Mouse (Mus musculus): ENCODE measurements around the gene Efna3. TPM values are rescaled to one million over a fixed set of nuclear protein-coding genes. Genes with fewer than 3 reads are reported as not detected.

The Efna3 gene
- polyA plus RNA-seq (2016; fragmentation: Nextera tagmentation; extraction: Ambion mirVana), result 17.6 and 21.3 TPM in 2 replicates

DNA sequence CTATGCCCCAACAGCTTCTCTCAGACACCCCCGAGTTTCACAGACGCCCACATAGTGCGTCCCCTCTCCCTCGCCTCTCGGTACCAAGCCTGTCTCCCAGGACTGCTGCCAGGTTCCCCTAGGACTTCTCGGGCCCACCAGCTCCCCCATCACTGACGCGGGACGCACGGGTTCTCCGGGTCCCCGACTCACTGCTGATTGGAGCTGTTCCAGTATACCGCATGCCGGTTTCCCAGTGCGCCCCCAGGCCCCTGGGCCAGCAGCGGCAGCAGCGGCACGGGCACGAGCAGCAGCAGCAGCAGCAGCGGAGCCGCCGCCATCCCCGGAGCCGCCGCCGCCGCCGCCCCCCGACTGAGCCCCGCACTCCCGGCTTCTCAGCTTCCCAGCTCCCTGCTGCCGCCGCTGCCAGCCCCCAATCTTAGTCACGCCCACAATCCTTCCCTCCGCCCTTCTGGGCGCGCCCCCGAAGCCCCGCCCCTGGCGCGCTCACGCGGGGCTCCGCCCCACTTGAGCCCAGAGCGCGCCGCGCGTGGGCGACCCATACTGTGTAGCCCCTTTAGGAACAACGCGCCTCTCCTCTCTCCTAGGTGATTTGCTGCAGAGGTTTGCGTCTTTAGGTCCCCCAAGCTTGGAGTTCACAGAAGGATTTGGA, at the start of gene Efna3:
Efna3 (minus strand) TSS at position 452 of the 652 bp plus-strand sequence.
- Histone ChIP-seq H3K9ac (replicated peaks) (peak within 1 kb of the TSS; percentile 77), H3K27ac (peak within 1 kb of the TSS; percentile 78), H3K27me3 (peaks cover 42% of the 10 kb centered on the region), H3K4me1 (replicated peaks) (peaks cover 52% of the 10 kb centered on the region), H3K36me3 (no peaks in the 10 kb centered on the region), H3K4me2 (peak within 1 kb of the TSS; percentile 99), H3K9me3 (no peaks in the 10 kb centered on the region), H3K4me3 (replicated peaks) (peak within 1 kb of the TSS; percentile 71)
- 2% methylated on average over 52 of the region's 53 CpGs for WGBS
- peak; percentile 35; the same call in 1 of the 2 replicates for ATAC-seq (ENCODE audit: insufficient number of reproducible peaks, insufficient read depth, low FRiP score, low TSS enrichment, low read depth)

- H3K9ac ChIP-seq (replicated peaks), result no peak overlapping the region
- 0 out of 2 replicates have a peak, but pooled peaks cover 4% of the 10 kb centered on the region for H3K27me3 ChIP-seq
- no peak overlapping the region for H3K4me3 ChIP-seq (replicated peaks)
- peaks cover 6% of the 10 kb centered on the region for H3K4me1 ChIP-seq (replicated peaks)
- H3K4me2 ChIP-seq, result no peak overlapping the region
- no peak for ATAC-seq (ENCODE audit: insufficient number of reproducible peaks, insufficient read depth, low FRiP score, low TSS enrichment, low read depth)
- H3K27ac ChIP-seq, result no peak overlapping the region
- no peaks in the 10 kb centered on the region for H3K36me3 ChIP-seq
- no peaks in the 10 kb centered on the region for H3K9me3 ChIP-seq
- WGBS, result 48% methylated on average over 11 of the region's 11 CpGs
Observed at GRCm38 (mm10) chr3:89367338-89367737, 44.6 kb upstream of the Efna3 start.

- Histone ChIP-seq H3K9ac (replicated peaks) (0 out of 2 replicates have a peak overlapping the region, but pooled peaks have one; percentile 27), H3K36me3 (no peaks in the 10 kb centered on the region), H3K4me3 (replicated peaks) (no peak overlapping the region), H3K27me3 (0 out of 2 replicates have a peak, but pooled peaks cover 4% of the 10 kb centered on the region), H3K4me1 (replicated peaks) (peaks cover 8% of the 10 kb centered on the region), H3K4me2 (no peak overlapping the region), H3K27ac (no peak overlapping the region), H3K9me3 (no peaks in the 10 kb centered on the region)
- ATAC-seq (ENCODE audit: insufficient number of reproducible peaks, insufficient read depth, low FRiP score, low TSS enrichment, low read depth), result no peak
- WGBS, result 61% methylated on average over 20 of the region's 20 CpGs
Observed at GRCm38 (mm10) chr3:89365486-89366414, 43.0 kb upstream of the Efna3 start.

GRCm38 (mm10) chr3:89365153-89365485, 42.4 kb upstream of the Efna3 start, which contains the start of gene Dcst1:
Dcst1 (minus strand) TSS chr3:89365253.
- Histone ChIP-seq H3K9ac (replicated peaks) (0 out of 2 replicates have a peak within 1 kb of the TSS, but pooled peaks have one; percentile 27), H3K4me1 (replicated peaks) (peaks cover 8% of the 10 kb centered on the region), H3K4me2 (no peak within 1 kb of the TSS), H3K27ac (no peak within 1 kb of the TSS), H3K36me3 (no peaks in the 10 kb centered on the region), H3K4me3 (replicated peaks) (no peak within 1 kb of the TSS), H3K9me3 (no peaks in the 10 kb centered on the region), H3K27me3 (0 out of 2 replicates have a peak, but pooled peaks cover 4% of the 10 kb centered on the region)
- 92% methylated on average over 11 of the region's 11 CpGs for WGBS
- ATAC-seq (ENCODE audit: insufficient number of reproducible peaks, insufficient read depth, low FRiP score, low TSS enrichment, low read depth), result no peak

DNA sequence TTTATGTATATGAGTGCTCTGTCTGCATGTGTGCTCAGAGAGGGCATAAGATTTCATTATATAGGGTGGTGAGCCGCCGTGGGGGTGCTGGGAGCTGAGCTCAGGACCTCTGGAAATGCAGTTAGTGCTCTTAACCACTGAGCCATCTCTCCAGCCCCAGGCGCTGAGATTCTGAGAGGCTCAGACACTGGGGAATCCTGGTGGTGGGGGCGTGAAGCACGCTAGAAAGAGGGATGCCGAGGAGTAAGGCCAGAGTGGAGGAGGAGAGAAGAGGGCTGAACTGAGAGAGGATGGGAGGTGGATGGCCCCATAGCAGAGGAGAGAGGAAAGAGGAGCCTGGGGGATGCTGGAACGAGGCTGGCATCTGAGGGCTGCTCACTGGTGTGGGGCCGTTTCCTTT, 41.9 kb upstream of the Efna3 start:
- no peak overlapping the region for H3K9ac ChIP-seq (replicated peaks)
- 0 out of 2 replicates have a peak, but pooled peaks cover 4% of the 10 kb centered on the region for H3K27me3 ChIP-seq
- H3K4me1 ChIP-seq (replicated peaks), result peaks cover 8% of the 10 kb centered on the region
- H3K9me3 ChIP-seq, result no peaks in the 10 kb centered on the region
- no peak for ATAC-seq (ENCODE audit: insufficient number of reproducible peaks, insufficient read depth, low FRiP score, low TSS enrichment, low read depth)
- H3K4me2 ChIP-seq, result no peak overlapping the region
- no peak overlapping the region for H3K27ac ChIP-seq
- no peaks in the 10 kb centered on the region for H3K36me3 ChIP-seq
- no peak overlapping the region for H3K4me3 ChIP-seq (replicated peaks)
- 71% methylated on average over 8 of the region's 8 CpGs for WGBS

GRCm38 (mm10) chr3:89361675-89362074, 38.9 kb upstream of the Efna3 start, which contains the start of gene Dcst2:
Dcst2 (plus strand) TSS chr3:89361975.
- ATAC-seq (ENCODE audit: insufficient number of reproducible peaks, insufficient read depth, low FRiP score, low TSS enrichment, low read depth), result no peak
- Histone ChIP-seq H3K9me3 (no peaks in the 10 kb centered on the region), H3K4me1 (replicated peaks) (peaks cover 4% of the 10 kb centered on the region; the same call in 1 of the 2 replicates), H3K36me3 (no peaks in the 10 kb centered on the region), H3K4me2 (no peak within 1 kb of the TSS), H3K9ac (replicated peaks) (no peak within 1 kb of the TSS), H3K27me3 (peaks cover 16% of the 10 kb centered on the region; the same call in 1 of the 2 replicates), H3K4me3 (replicated peaks) (no peak within 1 kb of the TSS), H3K27ac (no peak within 1 kb of the TSS)
- WGBS, result 84% methylated on average over 7 of the region's 7 CpGs

DNA sequence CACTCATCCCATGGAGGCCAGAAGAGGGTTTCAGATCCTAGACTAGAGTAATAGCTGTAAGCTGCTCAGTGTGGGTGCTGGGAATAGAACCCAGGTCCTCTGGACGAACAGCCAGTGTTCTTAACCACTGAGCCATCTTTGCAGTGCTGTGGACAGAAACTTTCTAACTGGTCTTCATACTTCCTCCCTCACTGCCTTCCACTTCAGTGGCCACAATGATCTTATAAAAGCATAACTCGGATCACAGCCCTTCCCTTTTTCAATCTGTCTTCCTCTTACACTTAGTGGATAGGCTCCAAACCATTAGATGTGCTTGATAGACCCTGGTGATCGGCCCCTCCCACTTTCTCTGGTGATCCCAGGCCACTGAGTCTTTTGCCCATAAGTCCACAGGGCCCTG, 37.5 kb upstream of the Efna3 start:
- Histone ChIP-seq H3K4me3 (replicated peaks) (no peak overlapping the region), H3K9me3 (no peaks in the 10 kb centered on the region), H3K4me1 (replicated peaks) (peaks cover 4% of the 10 kb centered on the region; the same call in 1 of the 2 replicates), H3K4me2 (no peak overlapping the region), H3K27ac (no peak overlapping the region), H3K36me3 (no peaks in the 10 kb centered on the region), H3K9ac (replicated peaks) (no peak overlapping the region), H3K27me3 (peaks cover 13% of the 10 kb centered on the region; the same call in 1 of the 2 replicates)
- ATAC-seq (ENCODE audit: insufficient number of reproducible peaks, insufficient read depth, low FRiP score, low TSS enrichment, low read depth), result no peak
- WGBS, result 82% methylated on average over 3 of the region's 3 CpGs

DNA sequence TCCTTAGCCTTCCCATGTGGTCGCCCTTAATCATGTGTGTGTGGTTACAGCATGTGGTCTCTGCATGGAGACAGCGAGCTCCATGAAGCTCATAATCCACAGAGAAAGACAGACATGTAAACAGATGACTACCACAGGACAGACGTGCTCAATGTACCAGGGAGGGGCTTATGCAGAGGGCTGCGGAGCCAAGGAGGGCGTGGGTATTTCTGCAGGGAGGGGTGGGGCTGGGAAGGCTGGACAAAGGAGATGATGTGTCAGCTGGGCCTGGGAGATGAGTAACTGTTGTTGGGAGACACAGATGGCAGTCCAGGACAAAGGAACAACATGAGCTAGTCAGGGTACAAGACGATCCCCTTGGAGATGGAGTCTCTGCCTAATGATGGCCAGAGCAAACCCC, 36.9 kb upstream of the Efna3 start:
- WGBS, result 79% methylated on average over 6 of the region's 6 CpGs
- Histone ChIP-seq H3K4me1 (replicated peaks) (peaks cover 8% of the 10 kb centered on the region), H3K4me3 (replicated peaks) (no peak overlapping the region), H3K27me3 (peaks cover 12% of the 10 kb centered on the region; the same call in 1 of the 2 replicates), H3K9ac (replicated peaks) (no peak overlapping the region), H3K4me2 (no peak overlapping the region), H3K27ac (no peak overlapping the region), H3K36me3 (no peaks in the 10 kb centered on the region), H3K9me3 (no peaks in the 10 kb centered on the region)
- ATAC-seq (ENCODE audit: insufficient number of reproducible peaks, insufficient read depth, low FRiP score, low TSS enrichment, low read depth), result no peak

DNA sequence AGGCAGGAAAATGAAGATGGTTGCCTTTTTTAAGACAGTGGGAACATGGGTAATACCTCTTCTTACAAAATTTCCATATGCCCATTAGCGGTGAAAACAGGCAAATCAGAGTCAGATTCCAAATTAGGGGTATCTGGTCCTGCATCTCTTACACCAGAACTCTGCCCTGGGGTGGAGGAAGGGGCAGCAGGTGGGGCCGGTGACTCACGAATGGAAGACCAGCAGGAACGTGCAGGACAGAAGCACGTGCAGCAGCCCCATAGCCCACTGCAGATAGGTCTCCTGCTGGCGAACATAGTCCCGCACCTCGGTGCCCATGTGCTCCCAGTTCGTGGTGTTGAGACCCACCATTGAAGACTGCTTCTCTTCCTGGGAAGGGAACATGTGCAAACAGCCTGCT, 33.3 kb upstream of the Efna3 start:
- Histone ChIP-seq H3K27ac (no peak overlapping the region), H3K36me3 (no peaks in the 10 kb centered on the region), H3K4me1 (replicated peaks) (peaks cover 5% of the 10 kb centered on the region), H3K27me3 (peaks cover 20% of the 10 kb centered on the region; the same call in 1 of the 2 replicates), H3K9me3 (no peaks in the 10 kb centered on the region), H3K4me2 (no peak overlapping the region), H3K4me3 (replicated peaks) (no peak overlapping the region), H3K9ac (replicated peaks) (no peak overlapping the region)
- ATAC-seq (ENCODE audit: insufficient number of reproducible peaks, insufficient read depth, low FRiP score, low TSS enrichment, low read depth), result no peak
- WGBS, result 67% methylated on average over 9 of the region's 9 CpGs

DNA sequence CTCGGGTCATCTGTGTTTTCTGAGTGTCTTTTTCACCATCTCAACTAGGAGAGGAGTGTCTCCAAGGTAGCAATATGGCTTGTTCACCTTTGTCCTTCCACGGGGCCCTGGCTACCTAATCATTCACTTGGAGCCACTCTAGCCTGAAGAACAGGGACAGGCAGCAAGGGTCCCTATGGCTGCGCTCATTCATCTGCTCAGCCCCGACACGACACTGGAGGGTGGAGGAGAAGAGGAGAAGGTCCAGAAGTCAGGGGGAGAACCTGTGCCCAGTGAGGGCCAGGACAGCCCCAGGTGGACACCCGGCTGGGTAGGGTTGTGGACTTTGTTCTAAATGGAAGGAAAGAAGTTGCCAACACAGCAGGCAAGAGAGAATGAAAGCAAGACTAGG, 32.7 kb upstream of the Efna3 start:
- 79% methylated on average over 6 of the region's 6 CpGs for WGBS
- no peak for ATAC-seq (ENCODE audit: insufficient number of reproducible peaks, insufficient read depth, low FRiP score, low TSS enrichment, low read depth)
- H3K4me3 ChIP-seq (replicated peaks), result no peak overlapping the region
- H3K27ac ChIP-seq, result no peak overlapping the region
- H3K9me3 ChIP-seq, result no peaks in the 10 kb centered on the region
- peaks cover 24% of the 10 kb centered on the region for H3K27me3 ChIP-seq
- H3K4me2 ChIP-seq, result no peak overlapping the region
- H3K9ac ChIP-seq (replicated peaks), result no peak overlapping the region
- H3K36me3 ChIP-seq, result no peaks in the 10 kb centered on the region
- peaks cover 6% of the 10 kb centered on the region for H3K4me1 ChIP-seq (replicated peaks)

All from limb, embryonic 12.5 days (tissue).